Mouse (Mus musculus) testis, adult 2 months (tissue): ENCODE data around the gene Arhgap4. TPM values are rescaled to one million over a fixed set of nuclear protein-coding genes. Genes with fewer than 3 reads are reported as not detected.

ENCODE experiments used
- H3K27ac ChIP-seq: fragments of 200-500 bp; 2 replicates; pipeline ENCODE4 v1.5.1; 2012; ENCODE audit warnings: low read depth, low read length; ENCODE audit not compliant: control insufficient read depth, insufficient read depth
- H3K27me3 ChIP-seq: fragments of 200-500 bp; 2 replicates; pipeline ENCODE4 v1.6.1; 2012; ENCODE audit warnings: mild to moderate bottlenecking, low read length, moderate library complexity; ENCODE audit not compliant: control insufficient read depth, insufficient read depth
- H3K36me3 ChIP-seq: fragments of 200-500 bp; 2 replicates; pipeline ENCODE4 v1.6.1; 2012; ENCODE audit warnings: mild to moderate bottlenecking, low read length; ENCODE audit not compliant: control insufficient read depth, insufficient read depth
- H3K4me1 ChIP-seq: fragments of 200-500 bp; 2 replicates; pipeline ENCODE4 v1.6.1; 2012; ENCODE audit warnings: low read length; ENCODE audit not compliant: control insufficient read depth, insufficient read depth
- H3K4me3 ChIP-seq: fragments of 200-500 bp; 2 replicates; pipeline ENCODE4 v1.5.1; 2012; ENCODE audit warnings: low read depth, mild to moderate bottlenecking, low read length, moderate library complexity, mixed read lengths; ENCODE audit not compliant: control insufficient read depth
- CTCF ChIP-seq: fragments of 200-500 bp; IDR thresholded peaks from 2 replicates; pipeline ENCODE4 v1.5.1; 2012; ENCODE audit warnings: low read depth, mild to moderate bottlenecking, inconsistent platforms, low read length, moderate library complexity; ENCODE audit not compliant: control insufficient read depth, insufficient read depth, insufficient replicate concordance
- POLR2A ChIP-seq: fragments of 200-500 bp; IDR thresholded peaks from 2 replicates; pipeline ENCODE4 v1.6.1; 2012; ENCODE audit warnings: low read depth, mild to moderate bottlenecking, inconsistent platforms, low read length, moderate library complexity; ENCODE audit not compliant: control insufficient read depth
- polyA plus RNA-seq: library from polyadenylated mRNA; depleted of rRNA; stranded (reverse); fragments of >200 nt; gene quantifications from 2 replicates; pipeline ENCODE4 v1.2.3, GENCODE M21; 2012

The Arhgap4 gene
- polyA plus RNA-seq, 1 experiment: 0.44 TPM

GRCm38 (mm10) chrX:73965307-73965706 is 43.6 kb upstream of the Arhgap4 start:
- Histone ChIP-seq H3K4me1 (peaks cover 12% of the 10 kb centered on the region), H3K36me3 (no peaks in the 10 kb centered on the region), H3K27ac (peak overlapping the region; percentile 99), H3K4me3 (peak overlapping the region; percentile 97), H3K27me3 (no peaks in the 10 kb centered on the region)
- TF ChIP-seq POLR2A (no peak), CTCF (no peak)

GRCm38 (mm10) chrX:73964363-73964762 is 42.7 kb upstream of the Arhgap4 start:
- no peak for TF ChIP-seq CTCF
- Histone ChIP-seq H3K27me3 (no peaks in the 10 kb centered on the region), H3K4me3 (peak overlapping the region; percentile 65), H3K36me3 (no peaks in the 10 kb centered on the region), H3K27ac (peak overlapping the region; percentile 12; the same call in 1 of the 2 replicates), H3K4me1 (peaks cover 12% of the 10 kb centered on the region)

- no peak overlapping the region for H3K27ac ChIP-seq
- TF ChIP-seq CTCF (no peak), POLR2A (no peak)
- no peaks in the 10 kb centered on the region for H3K27me3 ChIP-seq
- H3K36me3 ChIP-seq: no peaks in the 10 kb centered on the region
- H3K4me1 ChIP-seq: no peaks in the 10 kb centered on the region
- H3K4me3 ChIP-seq: no peak overlapping the region
Measured at GRCm38 (mm10) chrX:73954988-73955387, 33.3 kb upstream of the Arhgap4 start.

- no peak overlapping the region for H3K27ac ChIP-seq
- H3K27me3 ChIP-seq: no peaks in the 10 kb centered on the region
- H3K4me1 ChIP-seq: peaks cover 4% of the 10 kb centered on the region; the same call in 1 of the 2 replicates
- TF ChIP-seq CTCF (no peak), POLR2A (no peak)
- no peak overlapping the region for H3K4me3 ChIP-seq
- no peaks in the 10 kb centered on the region for H3K36me3 ChIP-seq
Measured at GRCm38 (mm10) chrX:73952603-73953002, 30.9 kb upstream of the Arhgap4 start.

- Histone ChIP-seq H3K4me1 (peaks cover 4% of the 10 kb centered on the region; the same call in 1 of the 2 replicates), H3K27ac (no peak overlapping the region), H3K36me3 (no peaks in the 10 kb centered on the region), H3K4me3 (no peak overlapping the region), H3K27me3 (no peaks in the 10 kb centered on the region)
- TF ChIP-seq CTCF (no peak), POLR2A (no peak)
Measured at GRCm38 (mm10) chrX:73949341-73949740, 27.7 kb upstream of the Arhgap4 start.

- TF ChIP-seq POLR2A (no peak), CTCF (no peak)
- peaks cover 4% of the 10 kb centered on the region; the same call in 1 of the 2 replicates for H3K4me1 ChIP-seq
- H3K4me3 ChIP-seq: no peak overlapping the region
- H3K36me3 ChIP-seq: no peaks in the 10 kb centered on the region
- H3K27ac ChIP-seq: no peak overlapping the region
- no peaks in the 10 kb centered on the region for H3K27me3 ChIP-seq
Measured at GRCm38 (mm10) chrX:73948647-73949046, 27.0 kb upstream of the Arhgap4 start.

- Histone ChIP-seq H3K4me1 (peaks cover 4% of the 10 kb centered on the region; the same call in 1 of the 2 replicates), H3K27ac (no peak overlapping the region), H3K4me3 (peak overlapping the region; percentile 25; the same call in 1 of the 2 replicates), H3K36me3 (no peaks in the 10 kb centered on the region), H3K27me3 (no peaks in the 10 kb centered on the region)
- TF ChIP-seq POLR2A (no peak), CTCF (no peak)
Measured at GRCm38 (mm10) chrX:73946896-73947295, 25.2 kb upstream of the Arhgap4 start.

GRCm38 (mm10) chrX:73942294-73942693 is 20.6 kb upstream of the Arhgap4 start:
- H3K36me3 ChIP-seq: no peaks in the 10 kb centered on the region

More at GRCm38 (mm10) chrX:73942294-73942693, 20.6 kb upstream of the Arhgap4 start:
- no peak overlapping the region for H3K4me3 ChIP-seq
- no peaks in the 10 kb centered on the region for H3K4me1 ChIP-seq
- H3K27ac ChIP-seq: no peak overlapping the region
- TF ChIP-seq CTCF: no peak
- TF ChIP-seq POLR2A: no peak
- no peaks in the 10 kb centered on the region for H3K27me3 ChIP-seq
